Mouse (Mus musculus): Measurements from ENCODE around the gene Mrpl16. TPM values are rescaled to one million over a fixed set of nuclear protein-coding genes. Genes with fewer than 3 reads are reported as not detected.

Mrpl16 gene
- polyA plus RNA-seq (2014; fragmentation: Illumina TruSeq; extraction: RNeasy Lipid Tissue Mini Kit (QIAGEN cat#74804); ENCODE audit: low read depth, low replicate concordance) = 31.4 TPM

GRCm38 (mm10) chr19:11770205-11770892 is at the start of gene Mrpl16:
TSS of gene Mrpl16 (plus strand) at chr19:11770391.

GRCm38 (mm10) chr19:11747298-11747697 is 22.9 kb upstream of the Mrpl16 start, which contains the start of gene Gif:
TSS of gene Gif (plus strand) at chr19:11747554.

GRCm38 (mm10) chr19:11819143-11819700 is 49.0 kb downstream of the Mrpl16 start, which contains the start of gene Stx3:
TSS of gene Stx3 (minus strand) at chr19:11819403.

Other genes starting within 250 kb of the Mrpl16 start
- 20.0 TPM for gene Ms4a4d, start 233.6 kb upstream of the Mrpl16 start, polyA plus RNA-seq (2014; fragmentation: Illumina TruSeq; extraction: RNeasy Lipid Tissue Mini Kit (QIAGEN cat#74804); ENCODE audit: low read depth, low replicate concordance)
- 5.1 TPM for gene Ms4a6d, start 165.5 kb upstream of the Mrpl16 start, polyA plus RNA-seq (2014; fragmentation: Illumina TruSeq; extraction: RNeasy Lipid Tissue Mini Kit (QIAGEN cat#74804); ENCODE audit: low read depth, low replicate concordance)
- gene Ms4a2, start 146.7 kb upstream of the Mrpl16 start, polyA plus RNA-seq (2014; fragmentation: Illumina TruSeq; extraction: RNeasy Lipid Tissue Mini Kit (QIAGEN cat#74804); ENCODE audit: low read depth, low replicate concordance) = 0.12 TPM
- not detected for gene Ms4a3, start 129.5 kb upstream of the Mrpl16 start, polyA plus RNA-seq (2014; fragmentation: Illumina TruSeq; extraction: RNeasy Lipid Tissue Mini Kit (QIAGEN cat#74804); ENCODE audit: low read depth, low replicate concordance)
- not detected for gene Oosp2, start 109.8 kb upstream of the Mrpl16 start, polyA plus RNA-seq (2014; fragmentation: Illumina TruSeq; extraction: RNeasy Lipid Tissue Mini Kit (QIAGEN cat#74804); ENCODE audit: low read depth, low replicate concordance)
- gene Oosp1, start 79.2 kb upstream of the Mrpl16 start, polyA plus RNA-seq (2014; fragmentation: Illumina TruSeq; extraction: RNeasy Lipid Tissue Mini Kit (QIAGEN cat#74804); ENCODE audit: low read depth, low replicate concordance) = not detected
- gene Oosp3, start 73.3 kb upstream of the Mrpl16 start, polyA plus RNA-seq (2014; fragmentation: Illumina TruSeq; extraction: RNeasy Lipid Tissue Mini Kit (QIAGEN cat#74804); ENCODE audit: low read depth, low replicate concordance) = not detected
- not detected for gene Gif, start 22.8 kb upstream of the Mrpl16 start, polyA plus RNA-seq (2014; fragmentation: Illumina TruSeq; extraction: RNeasy Lipid Tissue Mini Kit (QIAGEN cat#74804); ENCODE audit: low read depth, low replicate concordance)
- 22.8 TPM for gene Stx3, start 49.0 kb downstream of the Mrpl16 start, polyA plus RNA-seq (2014; fragmentation: Illumina TruSeq; extraction: RNeasy Lipid Tissue Mini Kit (QIAGEN cat#74804); ENCODE audit: low read depth, low replicate concordance)
- gene Olfr1417, start 68.8 kb downstream of the Mrpl16 start, polyA plus RNA-seq (2014; fragmentation: Illumina TruSeq; extraction: RNeasy Lipid Tissue Mini Kit (QIAGEN cat#74804); ENCODE audit: low read depth, low replicate concordance) = not detected
- not detected for gene Olfr1418, start 90.7 kb downstream of the Mrpl16 start, polyA plus RNA-seq (2014; fragmentation: Illumina TruSeq; extraction: RNeasy Lipid Tissue Mini Kit (QIAGEN cat#74804); ENCODE audit: low read depth, low replicate concordance)
- gene Olfr1419, start 104.7 kb downstream of the Mrpl16 start, polyA plus RNA-seq (2014; fragmentation: Illumina TruSeq; extraction: RNeasy Lipid Tissue Mini Kit (QIAGEN cat#74804); ENCODE audit: low read depth, low replicate concordance) = not detected
- not detected for gene Olfr1420, start 116.2 kb downstream of the Mrpl16 start, polyA plus RNA-seq (2014; fragmentation: Illumina TruSeq; extraction: RNeasy Lipid Tissue Mini Kit (QIAGEN cat#74804); ENCODE audit: low read depth, low replicate concordance)
- gene Patl1, start 142.0 kb downstream of the Mrpl16 start, polyA plus RNA-seq (2014; fragmentation: Illumina TruSeq; extraction: RNeasy Lipid Tissue Mini Kit (QIAGEN cat#74804); ENCODE audit: low read depth, low replicate concordance) = 13.5 TPM
- gene Osbp, start 195.6 kb downstream of the Mrpl16 start, polyA plus RNA-seq (2014; fragmentation: Illumina TruSeq; extraction: RNeasy Lipid Tissue Mini Kit (QIAGEN cat#74804); ENCODE audit: low read depth, low replicate concordance) = 46.9 TPM

Measured in adipose tissue, adult 10 weeks (tissue).